Mouse (Mus musculus): ENCODE results near the gene Tspan33. TPM values are rescaled to one million over a fixed set of nuclear protein-coding genes. Genes with fewer than 3 reads are reported as not detected.

Gene Tspan33
- polyA plus RNA-seq (2012; rRNA removed; ENCODE audit: low replicate concordance): 2.0 and 4.3 TPM in 2 replicates

DNA sequence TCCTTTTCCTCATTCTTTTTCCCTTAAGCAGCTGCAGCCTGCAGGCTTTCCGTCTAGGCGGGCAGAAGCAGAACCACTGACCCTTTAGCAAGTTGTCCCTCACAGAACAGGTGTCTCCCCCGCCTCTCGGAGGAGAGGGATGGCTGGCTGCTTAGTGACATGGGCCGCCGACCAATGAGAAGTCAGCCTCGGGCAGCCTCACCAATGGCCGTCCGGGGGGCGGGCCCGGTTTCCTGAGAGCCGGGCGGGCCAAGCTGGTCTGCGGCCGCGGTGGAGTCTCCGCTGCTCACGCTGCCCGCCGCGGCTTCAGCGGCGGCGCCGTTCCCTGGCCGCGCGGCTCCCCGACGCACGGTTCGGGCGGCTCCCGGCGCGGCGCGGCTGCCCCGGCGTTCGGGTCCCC is at the start of gene Tspan33:
TSS of gene Tspan33 (plus strand) at position 270 of the 400 bp plus-strand sequence.

DNA sequence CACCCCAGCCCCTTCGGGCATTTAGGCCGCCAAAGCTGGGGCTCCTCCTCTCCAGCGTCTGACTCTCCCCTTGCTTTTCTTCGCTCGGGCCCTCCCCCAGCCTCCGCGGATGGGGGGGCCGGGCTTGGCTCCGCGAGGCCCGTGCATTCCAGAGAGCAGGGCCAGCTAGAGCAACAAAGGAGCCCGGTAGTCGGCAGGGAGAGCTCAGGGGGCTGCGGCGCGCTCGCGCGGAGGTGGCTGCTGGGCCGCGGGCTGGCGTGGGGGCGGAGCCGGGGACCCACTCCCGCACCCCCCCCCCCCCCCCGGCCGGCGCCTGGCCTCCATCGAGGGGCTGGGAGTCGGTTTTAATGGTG is 41.3 kb downstream of the Tspan33 start, which contains the start of gene Smo:
TSS of gene Smo (plus strand) at position 168 of the 353 bp plus-strand sequence.

Other genes with a start within 250 kb of the Tspan33 start
- gene Atp6v1f, start 226.5 kb upstream of the Tspan33 start, polyA plus RNA-seq (2012; rRNA removed; ENCODE audit: low replicate concordance): 274 and 278 TPM in 2 replicates
- 0.28 TPM in 1 of 2 replicates, not detected in the other for gene Atp6v1fnb, start 222.8 kb upstream of the Tspan33 start, polyA plus RNA-seq (2012; rRNA removed; ENCODE audit: low replicate concordance)
- gene Kcp, start 186.3 kb upstream of the Tspan33 start, polyA plus RNA-seq (2012; rRNA removed; ENCODE audit: low replicate concordance): 24.4 and 39.2 TPM in 2 replicates
- 20.7 and 27.3 TPM in 2 replicates for gene Irf5, start 167.6 kb upstream of the Tspan33 start, polyA plus RNA-seq (2012; rRNA removed; ENCODE audit: low replicate concordance)
- 52.0 and 55.6 TPM in 2 replicates for gene Tnpo3, start 84.3 kb upstream of the Tspan33 start, polyA plus RNA-seq (2012; rRNA removed; ENCODE audit: low replicate concordance)
- gene Smo, start 41.3 kb downstream of the Tspan33 start, polyA plus RNA-seq (2012; rRNA removed; ENCODE audit: low replicate concordance): 42.6 and 114 TPM in 2 replicates
- 36.7 and 73.6 TPM in 2 replicates for gene Ahcyl2, start 73.8 kb downstream of the Tspan33 start, polyA plus RNA-seq (2012; rRNA removed; ENCODE audit: low replicate concordance)
- gene Strip2, start 222.8 kb downstream of the Tspan33 start, polyA plus RNA-seq (2012; rRNA removed; ENCODE audit: low replicate concordance): 1.7 and 4.2 TPM in 2 replicates

Measured in subcutaneous adipose tissue, adult 2 months (tissue).